Mouse (Mus musculus) lung, adult 2 months (tissue): ENCODE results near the gene Gm11037. TPM values are rescaled to one million over a fixed set of nuclear protein-coding genes. Genes with fewer than 3 reads are reported as not detected.

Experiments
- DNase-seq: peaks from one replicate; pipeline ENCODE4 v3.0.0; 2022
- H3K4me1 ChIP-seq: fragments of 200-500 bp; 2 replicates; pipeline ENCODE4 v1.6.1; 2011; ENCODE audit warnings: low read length; ENCODE audit not compliant: control insufficient read depth, insufficient read depth
- H3K4me3 ChIP-seq: fragments of 200-500 bp; replicated peaks from 2 replicates; pipeline ENCODE3; 2011; ENCODE audit warnings: low read depth, mild to moderate bottlenecking, control low read depth, low read length; ENCODE audit errors: extremely low read depth
- CTCF ChIP-seq: fragments of 200-500 bp; IDR thresholded peaks from 2 replicates; pipeline ENCODE4 v1.5.1; 2011; ENCODE audit warnings: mild to moderate bottlenecking, low read length, control low read depth; ENCODE audit not compliant: insufficient read depth
- POLR2A ChIP-seq: fragments of 200-500 bp; IDR thresholded peaks from 2 replicates; pipeline ENCODE4 v1.6.1; 2011; ENCODE audit warnings: low read depth, mild to moderate bottlenecking, control low read depth, low read length, borderline replicate concordance; ENCODE audit errors: extremely low read depth
- WGBS: fragments of 180-500 bp; shearing (Covaris S2); methylation state at CpG from one replicate; pipeline ENCODE4 v1.1.7; 2018; 5-methylcytosine and 5-hydroxymethylcytosine counted together
- polyA plus RNA-seq: library from polyadenylated mRNA; depleted of rRNA; stranded (reverse); fragments of >200 nt; gene quantifications from 2 replicates; pipeline ENCODE4 v1.2.3, GENCODE M21; 2012

Gene Gm11037
- polyA plus RNA-seq, 1 experiment: not detected

- peak within 1 kb of the TSS; percentile 70 for H3K4me3 ChIP-seq
- TF ChIP-seq POLR2A (peak; percentile 98), CTCF (no peak)
- peak; percentile 92 for DNase-seq
- under 1% methylated on average over 54 of the region's 54 CpGs for WGBS
- peaks cover 2% of the 10 kb centered on the region; the same call in 1 of the 2 replicates for H3K4me1 ChIP-seq
Observed at GRCm38 (mm10) chr2:131159938-131160581, 26.8 kb downstream of the Gm11037 start, which contains the start of gene 1700037H04Rik. Gene 1700037H04Rik, minus strand, starts transcription at chr2:131160081.

DNA sequence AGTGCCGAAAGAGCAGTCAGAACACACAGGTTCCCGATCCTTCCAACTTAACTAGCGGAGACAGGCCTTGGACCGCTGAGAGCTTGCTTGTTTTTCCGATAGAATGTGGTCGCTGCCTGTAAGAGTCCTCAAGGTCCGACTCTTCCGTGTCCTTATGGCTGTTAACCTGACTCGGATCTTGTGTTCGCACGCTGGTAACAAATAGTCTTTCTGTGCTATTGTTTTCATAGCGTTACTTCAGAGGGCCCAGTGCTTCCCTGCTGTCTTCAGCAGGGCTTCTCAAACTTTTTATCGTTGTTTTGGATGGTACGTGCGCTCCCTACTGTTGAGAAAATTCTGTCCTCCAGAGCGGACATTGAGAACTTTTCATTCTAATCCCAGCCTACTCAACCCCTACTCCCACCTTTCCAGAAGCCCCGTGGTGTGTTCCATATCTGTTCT is 27.4 kb downstream of the Gm11037 start:
- TF ChIP-seq POLR2A: no peak
- TF ChIP-seq CTCF: no peak
- Histone ChIP-seq H3K4me1 (peaks cover 2% of the 10 kb centered on the region; the same call in 1 of the 2 replicates), H3K4me3 (peak overlapping the region; percentile 68)
- WGBS: 1% methylated on average over 17 of the region's 17 CpGs
- DNase-seq: peak; percentile 42

DNA sequence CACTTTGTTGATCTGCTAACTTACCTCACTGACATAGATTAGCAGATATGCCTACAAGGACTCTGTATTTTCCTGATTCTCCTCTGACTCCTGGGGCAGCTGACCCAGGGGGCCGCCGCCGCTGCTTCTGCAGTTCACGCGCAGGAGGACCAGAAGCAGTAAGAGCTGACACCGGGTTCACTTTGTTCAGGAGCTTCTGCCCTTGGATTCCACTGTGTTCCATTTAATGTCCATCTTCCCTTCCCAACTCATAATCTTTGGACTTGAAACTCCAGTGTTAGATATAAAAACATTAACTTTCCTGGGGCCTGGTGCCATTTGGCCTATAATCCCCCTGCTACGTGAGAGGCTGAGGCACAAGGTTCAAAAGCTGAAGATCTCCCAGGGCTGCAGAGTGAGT is 30.6 kb downstream of the Gm11037 start:
- no peak overlapping the region for H3K4me3 ChIP-seq
- TF ChIP-seq CTCF: no peak
- no peak for TF ChIP-seq POLR2A
- WGBS: 83% methylated on average over 7 of the region's 7 CpGs
- DNase-seq: no peak
- no peaks in the 10 kb centered on the region; the same call in 1 of the 2 replicates for H3K4me1 ChIP-seq

DNA sequence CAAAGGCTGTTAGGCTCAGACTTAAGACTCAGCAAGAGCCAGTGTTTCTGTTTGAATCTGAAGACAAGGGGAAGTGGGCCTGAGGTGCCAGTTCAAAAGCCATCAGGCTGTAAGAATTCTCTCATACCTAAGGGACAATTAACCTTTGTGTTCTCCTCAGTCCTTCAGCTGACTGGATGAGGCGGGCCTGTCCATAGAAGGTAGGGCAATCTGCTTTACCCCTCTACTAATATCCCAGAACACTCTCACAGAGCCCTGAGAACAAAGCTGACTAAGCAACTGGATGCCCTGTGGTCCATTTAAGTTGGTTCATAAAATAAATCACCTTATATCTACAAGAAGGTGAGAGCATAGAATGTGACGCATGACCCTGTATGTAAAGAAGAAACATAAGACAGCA is 32.9 kb downstream of the Gm11037 start:
- H3K4me1 ChIP-seq: no peaks in the 10 kb centered on the region
- 91% methylated on average over 2 of the region's 2 CpGs for WGBS
- DNase-seq: no peak
- TF ChIP-seq POLR2A: no peak
- no peak for TF ChIP-seq CTCF
- no peak overlapping the region for H3K4me3 ChIP-seq

DNA sequence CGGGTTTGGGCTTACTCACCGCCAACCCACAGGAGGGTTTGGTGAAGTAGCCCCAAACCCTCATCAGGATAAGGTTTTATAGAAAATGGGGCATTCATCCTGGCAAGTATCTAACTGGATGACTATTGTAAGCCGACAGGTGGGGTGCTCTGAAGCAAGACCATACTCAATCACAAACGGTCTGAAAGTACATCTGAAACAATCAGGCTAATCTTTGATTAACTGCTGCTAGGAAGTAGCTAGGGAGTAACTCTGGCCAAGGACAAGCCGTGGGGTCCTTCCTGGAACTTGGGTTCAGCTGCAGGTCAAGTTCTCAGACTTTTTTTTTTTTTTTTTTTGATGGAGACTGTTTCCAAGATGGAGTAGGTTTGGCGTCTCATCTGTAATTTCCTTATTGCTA is 34.7 kb downstream of the Gm11037 start:
- DNase-seq: no peak
- TF ChIP-seq CTCF (no peak), POLR2A (no peak)
- WGBS: 56% methylated on average over 6 of the region's 6 CpGs
- no peaks in the 10 kb centered on the region for H3K4me1 ChIP-seq
- no peak overlapping the region for H3K4me3 ChIP-seq

DNA sequence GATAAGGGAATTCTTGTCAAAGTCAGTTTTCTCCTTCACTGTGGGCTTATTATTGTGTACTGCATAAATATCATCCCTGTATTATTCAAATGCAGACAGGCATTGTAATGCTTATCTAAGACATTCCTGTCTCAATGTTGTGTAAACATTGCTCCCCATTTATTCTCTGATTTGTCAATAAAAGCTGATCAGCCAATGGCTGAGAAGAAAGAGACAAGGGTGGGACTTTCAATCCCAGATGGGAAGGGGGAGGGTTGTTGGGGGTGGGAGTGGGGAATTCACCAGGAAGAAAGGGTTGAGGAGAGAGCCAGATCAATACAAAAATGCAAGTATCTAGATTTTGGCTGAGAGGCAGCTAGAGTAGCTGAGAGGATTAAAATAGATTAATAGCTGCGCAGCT is 35.6 kb downstream of the Gm11037 start:
- WGBS: 62% methylated on average over 1 of the region's 1 CpGs
- no peak for DNase-seq
- TF ChIP-seq CTCF: no peak
- no peak for TF ChIP-seq POLR2A
- H3K4me1 ChIP-seq: no peaks in the 10 kb centered on the region
- no peak overlapping the region for H3K4me3 ChIP-seq

DNA sequence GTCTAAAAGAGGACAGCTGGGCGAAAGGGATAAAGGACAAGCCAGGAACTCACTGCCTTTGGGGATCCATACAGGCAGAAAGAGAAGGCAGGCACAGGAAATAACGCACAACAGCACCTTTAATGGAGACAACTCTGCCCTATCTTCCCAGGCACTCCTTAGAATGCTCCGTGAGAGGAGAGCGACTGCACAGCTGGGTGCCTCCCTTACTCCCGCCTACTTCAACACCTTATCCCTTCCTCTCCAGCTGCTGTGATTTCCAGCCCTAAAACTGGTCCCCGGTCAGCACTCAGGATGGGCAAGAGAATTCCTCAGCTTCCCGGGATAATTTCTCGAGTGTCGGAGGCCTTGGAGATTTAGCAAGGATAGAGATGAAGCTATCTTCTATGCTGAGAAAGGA is 37.6 kb downstream of the Gm11037 start:
- Histone ChIP-seq H3K4me3 (no peak overlapping the region), H3K4me1 (peaks cover 3% of the 10 kb centered on the region; the same call in 1 of the 2 replicates)
- TF ChIP-seq POLR2A (no peak), CTCF (no peak)
- DNase-seq: no peak
- 55% methylated on average over 9 of the region's 9 CpGs for whole genome bisulfite sequencing

DNA sequence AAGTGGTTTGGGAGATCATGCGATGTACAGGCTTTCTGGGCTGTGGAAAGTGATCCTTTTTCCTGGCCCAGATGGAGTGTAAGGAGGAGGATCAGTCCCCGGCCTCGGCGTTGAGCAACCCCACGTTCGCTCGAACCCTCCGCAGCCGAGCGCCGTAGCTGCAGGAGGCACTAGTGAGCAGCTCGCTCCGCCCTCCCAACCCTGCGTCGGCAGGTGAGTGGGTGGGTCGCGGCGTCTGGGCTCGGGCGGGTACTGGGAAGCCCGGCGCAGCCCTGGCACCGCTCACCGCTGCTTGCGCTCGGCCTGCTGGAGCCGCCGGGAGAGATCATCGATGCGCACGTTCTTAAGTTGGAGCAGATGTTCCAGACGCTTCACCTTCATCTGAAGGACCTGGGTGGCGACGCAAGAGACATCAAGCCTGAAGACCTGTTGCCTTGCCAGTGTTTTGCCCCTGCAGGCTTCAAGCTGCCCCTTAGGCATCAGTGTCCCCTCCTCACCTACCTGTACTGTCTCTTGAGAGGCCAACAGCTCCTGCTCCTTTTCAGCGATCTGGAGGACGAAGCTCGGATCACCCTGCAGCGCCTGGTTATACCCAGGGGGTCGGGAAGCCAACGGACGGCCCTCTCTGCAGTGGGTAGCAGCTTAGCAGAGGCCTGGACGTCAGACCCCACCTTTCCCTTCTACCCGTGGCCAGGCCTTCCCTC is 38.3 kb downstream of the Gm11037 start:
- TF ChIP-seq CTCF: no peak
- no peak for TF ChIP-seq POLR2A
- no peak overlapping the region for H3K4me3 ChIP-seq
- 41% methylated on average over 43 of the region's 43 CpGs for WGBS
- DNase-seq: peak; percentile 75
- peaks cover 3% of the 10 kb centered on the region; the same call in 1 of the 2 replicates for H3K4me1 ChIP-seq

- H3K4me3 ChIP-seq: no peak overlapping the region
- H3K4me1 ChIP-seq: peaks cover 8% of the 10 kb centered on the region
- 77% methylated on average over 9 of the region's 9 CpGs for WGBS
- DNase-seq: no peak
- TF ChIP-seq CTCF (no peak), POLR2A (no peak)
Observed at GRCm38 (mm10) chr2:131172322-131172721, 39.0 kb downstream of the Gm11037 start.

GRCm38 (mm10) chr2:131174700-131175099 is 41.4 kb downstream of the Gm11037 start:
- Histone ChIP-seq H3K4me1 (peaks cover 22% of the 10 kb centered on the region), H3K4me3 (peak overlapping the region; percentile 43)
- DNase-seq: peak; percentile 48
- WGBS: 5% methylated on average over 11 of the region's 11 CpGs
- TF ChIP-seq CTCF (no peak), POLR2A (no peak)

DNA sequence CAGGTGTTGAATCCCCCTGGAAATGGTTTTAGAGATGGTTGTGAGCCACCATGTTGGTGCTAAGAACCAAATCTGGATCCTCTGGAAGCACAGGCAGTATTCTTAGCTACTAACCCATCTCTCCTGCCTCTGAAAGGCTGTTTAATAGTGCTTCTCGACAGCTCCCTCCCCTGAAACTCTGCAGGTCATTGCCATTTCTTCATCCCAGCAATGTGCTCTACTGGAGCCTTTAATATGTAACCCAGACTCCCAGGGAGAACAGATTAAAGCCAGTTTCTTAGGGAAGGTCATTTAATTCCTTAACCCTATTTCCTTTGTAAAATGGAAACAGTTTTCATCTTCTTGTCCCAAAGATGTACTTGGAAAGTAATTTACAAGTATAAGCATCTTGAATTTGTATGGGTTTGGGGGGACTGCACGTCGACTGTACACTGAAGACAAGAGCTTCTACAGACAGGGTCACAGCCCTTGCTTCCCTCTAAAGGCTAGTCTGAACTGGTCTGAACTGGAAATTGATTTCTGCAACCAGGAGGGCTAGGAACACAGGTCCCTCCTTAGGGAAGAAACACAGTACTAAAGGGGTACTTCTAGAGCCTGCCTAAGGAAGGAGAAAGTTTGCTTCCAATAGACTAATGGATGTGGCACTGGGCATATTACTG is 42.1 kb downstream of the Gm11037 start:
- WGBS: 65% methylated on average over 3 of the region's 3 CpGs
- DNase-seq: no peak
- TF ChIP-seq CTCF (no peak), POLR2A (no peak)
- H3K4me3 ChIP-seq: no peak overlapping the region
- H3K4me1 ChIP-seq: peaks cover 26% of the 10 kb centered on the region
